Mouse (Mus musculus) left cerebral cortex, adult 18-20 months (tissue): ENCODE measurements around the gene Cdrt4. TPM values are rescaled to one million over a fixed set of nuclear protein-coding genes. Genes with fewer than 3 reads are reported as not detected.

Experiments
- DNase-seq, 2 experiments: peaks; one replicate each; pipeline ENCODE4 v3.0.0; 2021 to 2022; ENCODE audit warnings: low spot score in 2 of 2, mixed read lengths in 1 of 2
- total RNA-seq, 2 experiments: library from RNA; stranded (reverse); gene quantifications; 2 replicates each; pipeline ENCODE4 v1.2.3; 2021

The Cdrt4 gene
- total RNA-seq, 2 experiments from 2014 or later = not detected

- DNase-seq = no peak
These were observed 44.9 kb downstream of the Cdrt4 start for GRCm38 (mm10) chr11:62995755-62996521.

GRCm38 (mm10) chr11:62996522-62996898, 45.5 kb downstream of the Cdrt4 start:
- no peak for DNase-seq

DNA sequence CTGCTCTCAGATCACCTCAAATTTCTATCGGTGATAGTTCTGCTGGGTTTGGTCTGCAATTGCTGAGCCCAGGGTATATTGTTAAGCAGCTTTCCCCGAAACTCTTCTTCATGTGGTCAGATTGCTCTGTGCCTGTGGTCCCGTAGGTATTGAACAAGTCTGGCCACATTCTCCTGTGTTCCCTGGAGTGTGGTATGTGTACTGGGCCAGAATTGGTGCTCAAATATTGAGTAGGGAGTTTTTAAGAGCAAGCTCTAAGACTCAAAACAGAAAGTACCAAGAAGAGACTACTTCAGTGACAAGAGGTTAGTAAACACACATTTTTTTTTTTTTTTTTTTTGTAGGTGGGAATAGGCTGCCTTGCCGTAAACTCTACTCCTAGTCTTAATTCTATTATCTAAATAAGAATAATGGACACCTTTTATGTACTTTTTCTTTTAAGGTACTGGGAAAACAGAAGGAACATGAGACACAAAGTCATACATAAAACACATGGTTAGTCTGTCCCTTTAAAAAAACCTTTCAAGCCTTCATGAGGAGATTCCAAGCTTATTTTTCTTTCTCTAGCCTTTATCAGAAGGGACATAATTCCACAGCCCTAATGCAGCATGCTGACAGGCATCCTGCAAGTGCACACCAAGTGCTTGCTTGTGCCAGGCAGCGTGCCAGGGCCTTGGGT, 46.2 kb downstream of the Cdrt4 start:
- no peak for DNase-seq

- DNase-seq = peak; percentile 8 to 14
These were observed 46.8 kb downstream of the Cdrt4 start for GRCm38 (mm10) chr11:62997718-62998281.

DNA sequence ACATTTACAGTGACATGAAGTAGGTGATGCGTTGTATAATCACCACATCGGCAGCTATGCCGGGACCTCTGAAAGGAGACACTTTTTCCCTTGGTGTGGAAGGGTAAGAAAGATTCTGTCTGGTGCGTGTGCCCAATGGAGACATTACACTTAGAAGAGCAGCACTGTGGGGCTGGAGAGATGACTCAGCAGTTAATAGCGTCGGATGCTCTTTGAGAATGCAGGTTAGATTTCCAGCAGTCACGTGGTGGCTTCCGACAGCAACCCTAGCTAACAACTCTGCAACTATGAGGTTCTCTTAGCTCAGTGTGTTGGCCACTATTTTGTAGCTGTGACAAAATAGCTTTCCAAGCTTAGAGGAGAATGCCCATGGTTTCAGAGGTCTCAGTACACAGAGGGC, 49.1 kb downstream of the Cdrt4 start:
- no peak for DNase-seq

DNA sequence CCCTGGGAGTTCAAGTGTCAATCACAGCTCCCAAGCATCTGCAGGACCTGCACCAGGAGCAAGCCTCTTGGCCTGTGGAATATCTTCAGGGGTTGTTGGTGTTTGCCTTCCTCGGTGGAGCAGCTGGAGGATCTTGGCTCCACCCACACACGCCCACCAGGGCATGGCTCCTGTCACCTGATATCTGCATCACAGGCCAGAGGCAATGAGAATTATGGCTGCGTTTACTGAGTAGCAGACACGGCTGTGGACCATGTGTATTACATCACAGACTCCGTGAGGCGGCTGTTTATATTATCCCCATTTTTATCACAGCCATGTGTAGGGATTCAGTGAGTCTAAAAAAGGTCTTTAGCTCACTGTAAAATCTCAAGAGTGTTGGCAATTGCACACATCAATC, 53.6 kb downstream of the Cdrt4 start:
- DNase-seq = no peak

GRCm38 (mm10) chr11:63007376-63007775, 56.4 kb downstream of the Cdrt4 start:
- DNase-seq = no peak

DNA sequence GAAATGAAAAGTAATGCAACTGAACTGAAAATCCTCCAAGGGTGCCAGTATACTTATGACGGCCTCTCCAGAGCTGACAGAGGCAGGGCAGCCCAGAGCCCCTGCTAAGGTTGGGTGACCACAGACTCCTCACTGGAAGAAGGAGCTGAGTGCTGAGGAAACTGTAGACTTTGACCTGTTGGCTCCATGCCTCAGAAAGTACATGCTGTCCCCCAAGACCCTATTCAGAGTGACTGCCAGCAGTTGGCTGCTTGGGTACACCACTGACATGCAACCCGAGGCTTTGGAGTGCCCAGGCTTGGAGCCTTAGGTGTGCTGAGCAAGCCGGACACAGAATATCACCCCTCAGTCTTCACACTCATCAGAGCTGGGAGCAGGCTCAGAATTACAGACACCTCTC, 57.0 kb downstream of the Cdrt4 start:
- no peak for DNase-seq

- DNase-seq = no peak
These were observed 58.8 kb downstream of the Cdrt4 start for GRCm38 (mm10) chr11:63009761-63010160.

- no peak for DNase-seq
These were observed 66.5 kb downstream of the Cdrt4 start for GRCm38 (mm10) chr11:63017327-63018082.

DNA sequence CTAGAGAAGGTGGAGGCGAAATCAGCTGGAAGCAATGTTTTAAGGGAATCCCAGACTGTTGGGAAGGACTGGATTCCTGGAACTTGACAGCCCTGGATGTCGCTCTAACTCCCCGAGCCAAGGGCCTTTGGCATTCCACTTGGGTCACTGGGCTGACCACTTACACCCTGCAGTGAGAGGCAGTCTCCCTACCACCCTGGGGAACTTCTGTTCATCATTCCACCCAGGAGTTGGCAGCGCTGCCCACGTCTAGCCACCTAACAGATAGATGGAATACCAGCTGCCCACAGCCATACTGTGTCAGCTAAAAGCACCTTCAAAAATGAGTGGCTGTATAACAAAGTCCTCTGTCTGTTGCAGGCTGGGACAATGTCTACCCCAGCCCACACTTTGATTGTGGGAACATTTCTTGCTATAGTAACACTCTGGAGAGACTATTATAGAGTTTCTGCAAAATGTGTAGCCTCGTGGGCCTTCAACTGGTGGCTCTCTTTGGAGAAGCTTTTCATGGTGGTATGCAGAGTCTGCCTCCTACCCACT, 67.2 kb downstream of the Cdrt4 start:
- DNase-seq = peak in 1 of 2 experiments; percentile 25

GRCm38 (mm10) chr11:63020633-63021032, 69.6 kb downstream of the Cdrt4 start:
- DNase-seq = no peak

DNA sequence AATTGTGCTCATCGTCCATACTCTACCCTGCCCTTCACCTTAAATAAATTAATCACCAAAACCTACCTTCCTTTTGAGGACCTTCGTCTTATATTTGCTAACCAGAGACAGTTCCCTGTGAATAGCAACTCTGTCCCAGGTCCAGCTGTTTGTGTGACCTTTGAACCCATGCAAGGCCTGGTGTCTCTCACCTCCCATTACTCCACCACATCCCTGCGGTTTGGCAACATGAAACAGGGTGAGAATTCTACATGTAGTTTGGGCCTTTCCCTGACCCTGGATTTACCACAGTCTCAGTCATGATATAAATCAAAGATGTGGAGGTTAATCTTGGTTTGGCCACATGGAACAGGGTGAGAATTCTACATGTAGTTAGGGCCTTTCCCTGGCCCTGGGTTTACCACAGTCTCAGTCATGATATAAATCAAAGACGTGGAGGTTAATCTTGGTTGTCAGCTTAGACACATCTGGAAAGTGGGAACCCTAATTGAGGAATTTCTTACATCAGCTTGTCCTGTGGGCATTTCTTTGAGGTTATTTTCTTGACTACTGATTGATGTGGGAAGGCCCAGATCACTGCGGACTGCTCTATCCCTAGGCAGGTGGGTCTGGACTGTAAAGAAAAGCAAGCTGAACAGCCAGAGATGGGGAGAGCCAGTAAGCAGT, 70.3 kb downstream of the Cdrt4 start:
- no peak for DNase-seq

DNA sequence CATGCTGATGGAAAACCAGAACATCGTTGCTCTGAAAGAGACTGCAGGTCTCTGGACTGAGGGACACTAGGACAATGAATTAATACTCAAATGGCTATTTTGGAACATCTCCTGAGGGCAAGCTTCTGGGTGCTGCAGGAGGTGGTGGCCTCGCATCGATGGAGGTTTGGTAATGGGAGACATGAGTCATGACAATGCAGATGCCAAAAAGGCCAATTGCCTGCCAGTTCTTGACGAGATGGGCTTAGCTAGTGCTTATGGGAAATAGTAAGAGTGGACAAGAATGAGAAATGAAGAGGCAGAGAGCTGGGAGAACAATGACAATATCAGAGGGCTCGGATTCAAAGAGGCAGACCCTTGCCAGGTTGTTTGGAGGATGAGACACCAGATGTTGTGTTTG, 72.5 kb downstream of the Cdrt4 start:
- no peak for DNase-seq

- no peak for DNase-seq
These were observed 73.1 kb downstream of the Cdrt4 start for GRCm38 (mm10) chr11:63024136-63024535.

DNA sequence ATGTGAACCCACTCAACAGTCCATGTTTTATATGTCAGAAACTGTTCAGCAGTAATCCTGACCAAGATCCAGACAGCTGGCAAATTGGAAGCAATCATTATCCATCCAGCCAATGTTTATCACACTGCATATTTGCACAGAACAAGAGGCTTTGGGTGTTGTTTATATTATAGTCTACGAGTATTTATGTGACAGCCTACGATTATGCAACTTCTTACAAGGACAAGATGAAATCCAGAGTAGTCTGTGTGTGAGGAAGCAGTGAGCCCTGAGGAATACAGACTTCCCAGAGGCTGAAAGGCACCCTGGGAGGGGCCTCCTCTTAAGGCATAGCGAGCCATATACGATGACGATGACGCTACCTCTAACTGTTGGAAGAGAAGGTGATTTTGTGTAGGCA, 74.5 kb downstream of the Cdrt4 start:
- DNase-seq = no peak

- peak; percentile 39 to 53 for DNase-seq
These were observed 75.7 kb downstream of the Cdrt4 start for GRCm38 (mm10) chr11:63026651-63027141.

GRCm38 (mm10) chr11:63028131-63028530, 77.1 kb downstream of the Cdrt4 start:
- DNase-seq = no peak

- no peak for DNase-seq
These were observed 78.2 kb downstream of the Cdrt4 start for GRCm38 (mm10) chr11:63029148-63029714.

GRCm38 (mm10) chr11:63029721-63030120, 78.7 kb downstream of the Cdrt4 start:
- no peak for DNase-seq
